Mouse (Mus musculus): ENCODE data around the gene Rps7.

The Rps7 gene

DNA sequence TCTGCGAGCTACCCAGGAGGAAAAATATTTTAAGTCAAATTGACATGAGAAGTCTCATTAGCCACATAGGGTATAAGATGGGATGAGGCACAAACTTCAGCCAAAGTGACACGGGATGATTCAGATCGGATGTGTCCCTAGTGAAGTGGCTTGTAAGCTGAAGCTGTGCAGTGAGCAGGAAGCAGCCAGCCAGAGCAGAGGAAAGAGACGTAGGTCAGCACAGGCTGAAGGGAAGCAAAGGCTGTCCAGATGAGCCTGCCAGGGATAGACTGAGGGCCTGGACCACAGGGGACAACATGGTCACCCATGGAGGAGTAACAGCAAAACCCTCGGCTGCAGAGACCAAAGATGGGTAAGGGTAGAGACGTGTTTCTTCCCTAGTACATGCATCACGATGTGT, 21.4 kb downstream of the Rps7 start:
- DNase-seq = no peak

DNA sequence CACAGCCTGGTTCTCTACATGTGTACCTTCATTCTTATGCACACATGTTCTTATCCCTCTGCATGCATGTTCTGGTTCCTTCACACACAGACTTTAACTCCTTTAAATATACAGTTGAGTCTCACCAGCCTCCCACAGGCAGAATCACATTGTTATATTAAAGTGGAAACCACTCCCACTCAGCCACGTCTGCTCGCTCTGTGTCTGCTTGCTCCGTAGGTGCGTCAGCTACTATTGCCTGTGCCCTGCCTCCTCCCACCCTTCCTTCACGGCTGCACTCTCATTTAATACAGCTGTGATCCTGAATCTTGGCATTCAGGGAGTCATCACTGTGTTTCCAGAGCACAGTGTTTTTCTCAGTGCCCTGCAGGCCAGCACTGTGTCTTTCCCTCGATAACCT, 23.4 kb downstream of the Rps7 start:
- DNase-seq = no peak

DNA sequence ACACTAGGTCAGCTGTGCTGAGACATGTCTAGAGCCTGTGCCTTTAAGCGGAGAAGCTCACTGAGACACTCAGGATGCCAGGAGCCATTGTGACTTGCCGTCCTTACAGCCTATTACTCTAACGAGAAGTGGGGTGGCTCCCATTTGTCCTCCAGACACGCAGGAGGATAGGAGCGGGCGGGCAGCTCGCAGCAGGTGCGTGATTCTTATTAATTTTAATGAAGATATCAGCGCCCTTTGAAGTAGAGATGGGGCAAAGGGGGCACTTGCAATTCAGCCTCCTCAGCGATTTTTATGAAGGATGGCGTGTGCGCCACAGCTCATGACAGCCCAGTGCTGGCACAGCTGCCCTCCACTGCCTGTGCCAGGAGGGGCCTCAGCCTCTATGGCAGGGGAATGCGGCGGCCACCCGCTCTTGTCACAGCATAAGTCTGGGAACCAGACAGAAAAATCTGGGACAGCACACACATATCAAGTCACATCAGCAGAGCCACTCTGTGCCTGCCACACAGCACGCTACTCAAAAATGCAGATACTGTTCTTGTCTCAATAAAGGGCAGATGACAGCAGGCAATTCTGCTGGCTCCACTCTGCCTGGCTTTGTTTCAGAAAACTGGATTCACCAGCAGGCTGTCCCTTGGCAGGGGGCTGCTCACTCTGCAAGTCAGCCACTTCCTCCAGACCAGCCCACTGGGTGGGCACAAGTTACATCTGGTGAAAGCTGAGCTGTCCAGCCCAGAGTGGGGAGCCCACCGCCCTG, 28.0 kb downstream of the Rps7 start:
- DNase-seq = peak; percentile 82 to 87

DNA sequence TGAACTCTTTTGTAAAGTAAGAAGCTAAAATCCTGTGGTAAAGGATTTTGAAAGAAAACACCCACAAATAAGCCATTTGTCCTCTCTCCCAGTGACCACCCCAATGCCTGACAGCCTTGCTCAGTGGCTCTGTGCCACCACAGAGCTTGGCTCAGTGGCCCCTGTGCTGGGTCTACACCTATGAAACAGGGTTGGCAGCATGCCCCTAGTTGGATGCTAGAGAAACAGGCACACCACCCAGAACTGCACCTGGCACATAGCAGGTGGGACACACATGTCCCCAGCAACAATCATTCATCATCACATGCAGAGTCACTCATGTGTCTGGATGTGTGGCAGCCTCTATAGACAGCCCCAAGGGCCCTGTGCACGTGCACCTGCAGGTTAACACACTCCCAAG, 32.3 kb downstream of the Rps7 start:
- peak; percentile 84 to 91 for DNase-seq

DNA sequence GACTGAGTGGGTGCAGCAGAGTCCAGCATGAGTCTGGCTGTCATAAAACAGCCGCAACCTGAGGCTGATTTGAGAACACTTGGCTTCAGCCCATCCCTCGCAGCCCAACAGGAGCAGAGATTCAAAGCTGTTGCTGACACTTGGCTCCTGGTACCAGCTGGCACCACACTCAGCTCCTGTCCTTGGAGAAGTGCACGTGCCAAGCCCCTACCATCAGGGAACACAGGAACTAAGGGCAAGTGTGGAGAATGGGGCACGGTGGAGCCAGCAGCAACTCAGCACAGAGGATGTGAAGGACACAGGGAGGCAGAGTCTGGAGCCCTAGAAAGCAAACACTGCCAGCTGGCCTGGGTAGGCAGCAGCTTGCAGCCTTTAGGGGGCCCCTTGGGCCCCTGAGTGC, 33.5 kb downstream of the Rps7 start:
- DNase-seq = peak; percentile 91 to 96

DNA sequence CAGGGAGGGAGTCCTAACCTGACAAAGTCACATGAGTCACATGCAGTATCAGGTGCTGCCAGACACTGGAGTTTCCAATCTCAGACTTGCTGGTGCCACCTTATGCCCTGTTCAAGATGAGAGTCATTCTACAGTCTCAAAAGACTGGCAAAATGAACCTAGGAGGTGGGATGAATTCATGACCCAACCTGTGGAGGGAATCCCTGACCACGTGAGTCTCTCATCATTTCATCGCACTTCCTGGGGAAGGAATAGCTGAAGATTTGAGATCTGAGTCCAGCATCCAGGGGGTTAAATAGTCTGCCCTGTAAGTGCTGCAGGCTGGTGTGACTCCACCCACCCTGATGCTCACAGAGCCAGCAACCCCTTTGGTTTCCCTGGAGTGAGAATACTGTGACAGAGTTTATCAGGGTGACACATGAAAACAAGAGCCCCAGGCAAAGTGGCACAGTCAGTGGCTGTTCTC, 37.2 kb downstream of the Rps7 start:
- no peak for DNase-seq

DNA sequence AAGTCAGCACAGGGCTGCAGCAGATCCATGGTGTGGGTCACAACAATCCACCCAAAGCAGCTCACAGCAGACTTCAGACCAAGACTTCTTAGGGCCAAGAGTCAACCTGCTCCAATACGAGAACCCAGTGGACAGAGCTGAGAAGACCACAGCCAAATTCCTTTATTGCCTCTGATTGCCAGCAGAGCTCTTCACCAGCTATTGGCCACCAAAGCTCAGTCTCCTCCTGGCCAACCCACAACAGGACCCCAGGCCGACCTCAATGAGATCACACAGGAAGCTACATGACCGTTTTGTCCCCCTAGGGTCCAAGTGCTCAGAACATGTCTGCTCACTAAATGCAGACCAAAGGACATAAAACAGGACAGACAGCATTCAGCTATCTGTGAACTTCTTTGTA, 37.6 kb downstream of the Rps7 start:
- no peak for DNase-seq

DNA sequence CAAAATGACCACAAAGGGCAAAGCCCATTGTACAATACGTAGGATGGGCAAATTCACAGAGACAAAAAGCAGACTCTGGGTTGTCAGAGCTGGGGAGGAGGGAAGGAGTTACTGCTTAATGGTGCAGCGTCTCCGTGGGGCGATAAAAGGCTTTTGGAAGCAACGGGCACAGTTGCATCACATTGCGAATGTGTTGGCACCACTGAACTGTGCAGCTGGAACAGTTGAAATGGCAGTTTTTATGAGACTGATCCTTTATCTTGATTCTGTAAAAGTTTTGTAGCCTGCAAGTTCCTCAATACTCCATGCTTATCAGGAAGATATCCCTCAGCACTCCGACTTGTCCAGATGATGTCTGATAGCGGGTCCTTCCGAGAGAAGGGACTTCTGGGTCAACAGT, 38.1 kb downstream of the Rps7 start:
- DNase-seq = no peak

DNA sequence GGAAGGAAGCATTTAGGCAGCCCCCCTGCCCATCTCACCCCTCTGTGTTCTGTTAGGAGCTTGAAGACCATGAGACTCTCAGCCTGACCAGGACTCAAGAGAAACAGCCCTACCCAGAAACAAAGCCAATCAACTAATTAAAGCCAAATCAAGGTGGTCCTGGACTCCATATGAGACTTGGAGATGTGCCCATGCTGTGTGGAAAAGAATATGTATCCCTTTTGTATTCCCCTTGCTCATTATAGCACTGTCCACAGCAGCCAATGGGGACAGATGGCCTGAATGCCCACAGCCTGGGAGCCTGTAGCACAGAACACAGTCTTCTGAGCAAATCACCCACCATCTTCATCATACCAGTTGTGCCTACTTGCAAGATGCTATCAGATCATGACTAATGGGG, 38.9 kb downstream of the Rps7 start:
- DNase-seq = peak in 1 of 2 experiments; percentile 34

DNA sequence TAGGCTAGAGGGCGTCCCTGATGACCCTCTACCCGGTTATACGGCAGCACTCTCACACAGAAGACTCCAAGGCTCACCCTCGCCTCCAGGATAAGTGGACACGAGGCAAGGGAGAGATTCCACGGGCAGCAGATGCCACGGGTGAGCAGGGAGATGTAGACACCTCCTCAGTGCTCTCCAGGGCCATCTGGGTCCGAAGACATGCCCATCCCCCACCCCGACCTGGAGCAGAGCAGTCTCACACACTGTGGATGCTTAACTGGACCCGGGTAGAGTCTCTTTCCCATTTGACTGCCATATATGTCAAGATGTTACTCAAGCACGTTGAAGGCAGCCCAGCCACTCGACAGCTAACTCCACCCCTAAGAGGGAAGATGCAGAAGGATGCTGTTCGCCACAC, 45.3 kb downstream of the Rps7 start:
- peak; percentile 51 to 60 for DNase-seq

DNA sequence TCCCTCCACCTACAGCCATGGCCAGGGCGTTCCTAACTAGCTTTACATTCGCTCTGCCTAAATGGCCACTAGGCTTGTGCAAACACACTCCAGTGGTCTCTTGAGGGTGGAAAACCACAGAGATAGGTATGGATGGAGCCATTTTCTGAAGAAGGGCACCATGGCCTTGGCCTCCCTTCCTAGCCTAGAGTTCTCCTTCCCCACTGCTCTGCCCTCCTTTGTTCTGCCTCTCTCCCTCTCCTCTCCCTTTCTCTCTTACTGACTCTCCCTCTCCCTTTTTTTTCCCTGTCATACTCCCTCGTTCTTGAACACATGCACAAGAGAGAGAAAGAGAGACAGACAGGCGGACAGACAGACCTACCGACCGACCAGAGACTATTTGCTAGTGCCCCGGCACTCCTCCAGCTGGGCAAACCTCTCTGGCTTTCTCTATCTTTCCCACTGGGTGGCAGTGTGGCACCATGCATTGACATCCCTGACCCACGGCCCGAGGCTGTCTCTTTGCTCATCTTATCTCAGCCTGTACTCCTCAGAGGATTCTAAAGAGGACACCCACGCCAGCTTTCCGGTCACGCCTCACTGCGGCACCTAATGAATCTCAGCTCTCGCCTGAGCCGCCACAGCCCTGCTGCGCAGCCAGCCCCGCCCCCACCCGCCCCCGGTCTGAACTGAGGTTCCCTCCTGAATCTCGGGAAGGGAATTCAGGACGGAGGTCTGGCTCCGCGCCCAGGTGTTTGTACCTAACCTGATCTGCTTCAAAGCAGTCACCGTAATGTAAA, 46.5 kb downstream of the Rps7 start:
- peak; percentile 96 to 97 for DNase-seq

DNA sequence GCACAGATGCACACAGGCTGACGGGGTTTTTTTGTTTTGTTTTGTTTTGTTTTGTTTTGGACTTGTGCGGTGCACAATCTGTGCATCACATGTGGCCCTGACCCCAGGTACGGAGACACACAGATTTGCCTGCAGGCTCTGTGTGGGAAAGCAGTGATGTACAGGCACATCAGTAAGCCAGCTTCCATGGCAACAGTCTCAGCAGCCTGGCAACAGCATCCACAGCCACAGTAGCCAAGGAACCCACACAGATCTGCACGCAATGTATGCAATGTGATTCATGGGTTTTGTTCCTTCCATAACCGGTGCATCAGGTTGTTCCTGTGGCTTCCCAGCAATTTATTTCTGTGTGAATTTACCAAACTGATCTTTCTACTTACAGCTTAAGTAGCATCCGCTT, 47.8 kb downstream of the Rps7 start:
- no peak for DNase-seq

DNA sequence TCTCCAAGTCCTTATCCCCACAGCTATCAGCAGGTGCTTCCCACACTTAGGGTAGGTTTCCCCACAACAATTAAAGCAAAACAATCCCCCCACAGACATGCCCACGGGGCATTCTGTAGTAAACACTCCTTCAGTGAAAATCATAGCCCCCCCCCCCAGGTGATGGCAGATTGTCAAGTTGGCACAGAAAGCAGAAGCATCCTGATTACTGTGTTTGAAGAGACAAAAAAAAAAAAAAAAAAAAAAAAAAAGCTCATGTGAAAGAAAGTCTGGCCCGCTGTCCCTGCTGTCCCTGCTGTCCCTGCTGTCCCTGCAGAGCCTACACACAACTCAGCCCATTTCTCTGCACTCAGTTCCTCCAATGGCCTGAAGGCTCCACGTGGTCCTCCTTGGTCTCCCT, 51.7 kb downstream of the Rps7 start:
- peak; percentile 61 to 62 for DNase-seq

DNA sequence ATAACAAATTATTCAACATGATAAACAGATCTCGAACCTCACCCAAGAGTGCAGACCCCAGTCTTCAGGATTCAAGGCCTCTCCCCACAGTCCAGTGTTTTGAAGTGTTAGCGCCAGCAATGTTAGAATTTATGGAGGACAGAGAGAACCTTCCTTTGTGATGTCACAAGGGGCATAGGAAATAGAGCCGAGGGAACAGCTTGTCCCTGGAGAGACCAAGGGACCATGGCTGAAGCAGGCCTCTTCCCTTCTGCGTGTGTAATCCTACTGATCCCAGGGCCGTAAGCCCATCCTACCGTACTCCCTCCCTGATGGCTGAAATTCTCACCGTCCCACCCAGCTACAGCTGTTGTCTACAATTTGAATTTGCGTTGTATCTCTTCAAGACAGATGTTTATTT, 53.3 kb downstream of the Rps7 start, which contains the start of gene Allc:
Gene Allc, minus strand, starts transcription at position 101 of the 400 bp plus-strand sequence.
- no peak for DNase-seq

Measured in cerebellum, postnatal 10 days (tissue).